In the genomic region with DNA sequence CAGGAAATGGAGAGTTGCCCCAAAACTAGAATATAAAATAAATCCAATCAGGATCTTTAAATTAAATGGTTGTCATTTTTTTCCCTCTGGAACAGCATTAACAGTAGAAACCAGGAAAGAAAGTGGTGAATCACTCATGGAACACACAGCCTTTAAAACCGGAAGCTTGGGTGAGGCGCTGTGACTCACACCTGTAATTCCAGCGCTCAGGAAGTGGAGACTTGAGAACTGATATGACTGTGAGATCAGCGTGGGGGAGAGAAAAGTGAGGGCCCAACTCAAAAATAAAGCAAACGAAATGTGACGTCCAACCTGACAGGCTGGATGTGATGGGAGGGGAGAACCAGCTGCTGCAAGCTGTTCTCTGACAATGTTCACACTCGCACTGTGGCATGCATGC, we compare ENCODE assay signal across 18 mouse cellular contexts.
"Had no signal": no experiment of that assay in that cellular context is flagged by ENCODE, and none has a peak within 500 bp of the region (broad histone marks: within the 10 kb centered on the region; RNA-seq: fewer than 3 reads in every experiment).

No protein-coding gene starts in this region.

- H3K27ac ChIP-seq: kidney, postnatal 0 days; left cerebral cortex, adult 2 months; limb, embryonic 12.5 days; liver, embryonic 13.5 days; macrophage; midbrain, embryonic 12.5 days; neural tube, embryonic 15.5 days; stomach, embryonic 15.5 days had no signal

- H3K4me2 ChIP-seq: limb, embryonic 12.5 days; liver, embryonic 13.5 days; midbrain, embryonic 12.5 days; neural tube, embryonic 15.5 days; stomach, embryonic 15.5 days had no signal

- H3K9ac ChIP-seq: limb, embryonic 12.5 days; liver, embryonic 13.5 days; liver, postnatal 0 days; midbrain, embryonic 12.5 days; neural tube, embryonic 15.5 days; stomach, embryonic 15.5 days had no signal

- ATAC-seq: liver, postnatal 0 days; midbrain, embryonic 16.5 days had no signal

- H3K4me1 ChIP-seq: limb, embryonic 12.5 days; midbrain, embryonic 12.5 days; neural tube, embryonic 15.5 days; stomach, embryonic 15.5 days had no signal

- H3K36me3 ChIP-seq: limb, embryonic 12.5 days; liver, embryonic 13.5 days; midbrain, embryonic 12.5 days; neural tube, embryonic 15.5 days; stomach, embryonic 15.5 days had no signal

- H3K27me3 ChIP-seq: limb, embryonic 12.5 days; liver, embryonic 13.5 days; megakaryocyte, embryonic 14.5 days; neural tube, embryonic 15.5 days; stomach, embryonic 15.5 days had no signal

- H3K4me3 ChIP-seq: left cerebral cortex, adult 2 months; limb, embryonic 12.5 days; liver, embryonic 13.5 days; megakaryocyte, embryonic 14.5 days; midbrain, embryonic 12.5 days; neural tube, embryonic 15.5 days; stomach, embryonic 15.5 days had no signal

- DNase-seq: kidney, adult 11 months; kidney, adult 9 months; kidney, postnatal 36 days; liver; liver, embryonic 13.5 days; liver, postnatal 0 days; lung, postnatal 10 days; right cerebral cortex, postnatal 4 days; thymus, postnatal 36 days had no signal

- H3K9me3 ChIP-seq: limb, embryonic 12.5 days; liver, embryonic 13.5 days; megakaryocyte, embryonic 14.5 days; midbrain, embryonic 12.5 days; neural tube, embryonic 15.5 days; stomach, embryonic 15.5 days had no signal
